Mouse (Mus musculus) heart, embryonic 11.5 days (tissue): ENCODE results near the gene Inpp4a. TPM values are rescaled to one million over a fixed set of nuclear protein-coding genes. Genes with fewer than 3 reads are reported as not detected.

Source experiments
- ATAC-seq: fragments of 200-750 bp; cut with Nextera tagmentation; replicated peaks from 2 replicates; pipeline ENCODE4 v1.8.0; 2017; ENCODE audit warnings: moderate library complexity; ENCODE audit not compliant: insufficient number of reproducible peaks, low FRiP score, low TSS enrichment
- H3K27ac ChIP-seq: fragments of 300-500 bp; sonication (generic); 2 replicates; pipeline ENCODE4 v1.5.1; 2014; ENCODE audit warnings: mild to moderate bottlenecking, low read depth, low read length
- H3K27me3 ChIP-seq: fragments of 300-500 bp; sonication (generic); 2 replicates; pipeline ENCODE4 v1.6.1; 2014; ENCODE audit warnings: mild to moderate bottlenecking, low read length, mixed read lengths; ENCODE audit not compliant: control insufficient read depth, insufficient read depth
- H3K36me3 ChIP-seq: fragments of 300-500 bp; sonication (generic); 2 replicates; pipeline ENCODE4 v1.6.1; 2014; ENCODE audit warnings: mild to moderate bottlenecking, low read length, moderate library complexity, mixed read lengths; ENCODE audit not compliant: control insufficient read depth, insufficient read depth
- H3K4me1 ChIP-seq: fragments of 300-500 bp; sonication (generic); 2 replicates; pipeline ENCODE4 v1.6.1; 2014; ENCODE audit warnings: low read length; ENCODE audit not compliant: control insufficient read depth, insufficient read depth
- H3K4me2 ChIP-seq: fragments of 300-500 bp; sonication (generic); 2 replicates; pipeline ENCODE4 v1.6.1; 2014; ENCODE audit warnings: mild to moderate bottlenecking, moderate library complexity
- H3K4me3 ChIP-seq: fragments of 300-500 bp; sonication (generic); 2 replicates; pipeline ENCODE4 v1.5.1; 2014; ENCODE audit warnings: low read depth, low read length
- H3K9ac ChIP-seq: fragments of 300-500 bp; sonication (generic); 2 replicates; pipeline ENCODE4 v1.6.1; 2014; ENCODE audit warnings: mild to moderate bottlenecking, low read depth, low read length, moderate library complexity
- H3K9me3 ChIP-seq: fragments of 300-500 bp; sonication (generic); replicated peaks from 2 replicates; pipeline ENCODE4 v1.6.1; 2016; ENCODE audit warnings: low read length; ENCODE audit not compliant: control insufficient read depth
- WGBS: fragments of 180-500 bp; shearing (Covaris S2); extraction: QIAGEN DNeasy Blood & Tissue Kit; methylation state at CpG from one replicate; pipeline ENCODE4 v1.1.7; 2014; ENCODE audit not compliant: insufficient replicate concordance; 5-methylcytosine and 5-hydroxymethylcytosine counted together
- polyA plus RNA-seq: library from polyadenylated mRNA; unstranded; fragments of >200 nt; fragmentation: Nextera tagmentation; extraction: Ambion mirVana; gene quantifications from 2 replicates; pipeline ENCODE4 v1.2.1, GENCODE M21; 2014

The Inpp4a gene
- polyA plus RNA-seq = 12.7 and 13.3 TPM in 2 replicates

DNA sequence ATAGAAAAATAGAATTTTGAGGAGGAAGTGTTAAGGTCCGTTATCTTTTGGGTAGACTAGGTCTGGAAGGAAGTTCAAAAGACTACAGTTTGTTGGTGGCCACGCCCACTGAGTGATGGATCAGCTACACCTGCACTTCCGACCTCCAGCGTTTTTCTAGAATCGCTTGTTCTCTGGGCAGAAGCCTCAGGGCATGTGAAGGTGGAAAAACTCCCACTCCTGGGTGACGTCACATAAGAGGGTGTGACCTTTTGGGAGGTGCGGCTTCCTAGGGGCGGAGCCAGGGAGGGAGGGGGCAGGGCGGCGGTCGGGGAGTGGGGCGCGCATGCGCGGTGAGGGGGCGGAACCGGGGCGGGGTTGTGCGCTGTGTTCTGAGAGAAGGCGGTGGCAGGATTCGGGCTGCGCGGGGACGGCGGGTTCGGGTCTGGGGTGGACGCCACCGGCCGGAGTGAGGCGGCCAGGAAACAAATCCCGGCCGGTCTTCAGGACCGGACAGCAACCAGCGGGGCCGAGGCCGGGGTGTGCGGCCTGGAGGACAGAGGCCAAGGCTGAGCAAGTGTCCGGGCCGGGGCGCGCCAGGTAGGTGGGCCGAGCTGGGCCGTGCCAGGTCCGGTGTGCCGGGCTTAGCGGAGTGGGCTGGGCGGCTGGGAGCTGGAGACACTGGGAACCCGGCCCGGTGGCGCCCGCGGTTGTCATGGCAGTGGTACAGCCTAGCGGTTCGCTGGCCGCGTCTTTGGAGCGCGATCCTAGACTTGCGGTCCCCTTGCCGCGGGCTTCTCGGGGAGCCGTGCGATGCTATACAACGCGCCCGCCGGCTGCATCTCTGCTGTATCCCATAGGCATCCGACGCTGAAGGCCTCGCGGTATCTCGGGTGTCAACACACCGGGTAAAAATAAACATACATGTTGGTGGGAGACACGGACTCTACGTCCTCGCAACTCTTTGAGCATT, at the start of gene Inpp4a:
Inpp4a (plus strand) TSS at position 326 of the 952 bp plus-strand sequence.
- under 1% methylated on average over 72 of the region's 77 CpGs for WGBS
- Histone ChIP-seq H3K4me1 (peaks cover 10% of the 10 kb centered on the region), H3K36me3 (no peaks in the 10 kb centered on the region), H3K9ac (peak within 1 kb of the TSS; percentile 84), H3K4me2 (peak within 1 kb of the TSS; percentile 83), H3K27me3 (no peaks in the 10 kb centered on the region), H3K4me3 (peak within 1 kb of the TSS; percentile 96), H3K27ac (no peak within 1 kb of the TSS; the same call in 1 of the 2 replicates), H3K9me3 (no peaks in the 10 kb centered on the region)
- peak; percentile 92 for ATAC-seq

DNA sequence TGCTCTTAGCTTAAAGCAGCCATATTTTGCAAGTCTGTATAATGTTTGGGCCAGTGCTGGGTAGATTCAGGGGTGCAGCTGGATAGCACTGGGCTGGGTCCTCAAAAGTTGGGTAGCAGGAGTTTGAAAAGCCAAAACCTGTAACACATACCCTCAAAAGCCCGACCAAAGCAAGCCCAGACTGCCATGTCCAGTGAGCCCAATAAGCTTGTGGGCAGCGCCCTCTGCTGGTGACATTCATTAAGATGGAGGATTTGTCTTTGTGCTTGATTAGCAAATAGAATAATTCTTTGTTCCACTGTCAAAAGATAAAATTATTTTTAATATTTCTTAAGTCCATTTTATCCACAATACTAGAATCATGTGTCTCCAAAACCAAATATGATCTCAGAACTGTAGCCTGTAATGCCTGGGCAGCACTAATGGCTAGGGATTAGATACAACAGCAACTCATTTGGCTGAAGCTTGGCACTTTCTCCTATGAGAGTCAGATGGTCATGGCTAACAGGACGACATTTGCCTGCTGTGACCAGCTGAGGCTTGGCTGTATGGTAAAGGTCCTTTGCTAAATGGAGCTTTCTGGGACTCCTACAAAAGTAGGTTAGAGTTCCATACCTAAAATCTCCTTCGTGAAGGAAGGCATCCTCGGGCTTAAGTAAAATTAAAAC, 48.9 kb upstream of the Inpp4a start:
- 39% methylated on average over 5 of the region's 5 CpGs for WGBS
- Histone ChIP-seq H3K36me3 (no peaks in the 10 kb centered on the region), H3K27ac (no peak overlapping the region), H3K9me3 (no peaks in the 10 kb centered on the region), H3K4me1 (no peaks in the 10 kb centered on the region), H3K27me3 (no peaks in the 10 kb centered on the region), H3K4me2 (no peak overlapping the region), H3K9ac (no peak overlapping the region), H3K4me3 (no peak overlapping the region)
- ATAC-seq = no peak

DNA sequence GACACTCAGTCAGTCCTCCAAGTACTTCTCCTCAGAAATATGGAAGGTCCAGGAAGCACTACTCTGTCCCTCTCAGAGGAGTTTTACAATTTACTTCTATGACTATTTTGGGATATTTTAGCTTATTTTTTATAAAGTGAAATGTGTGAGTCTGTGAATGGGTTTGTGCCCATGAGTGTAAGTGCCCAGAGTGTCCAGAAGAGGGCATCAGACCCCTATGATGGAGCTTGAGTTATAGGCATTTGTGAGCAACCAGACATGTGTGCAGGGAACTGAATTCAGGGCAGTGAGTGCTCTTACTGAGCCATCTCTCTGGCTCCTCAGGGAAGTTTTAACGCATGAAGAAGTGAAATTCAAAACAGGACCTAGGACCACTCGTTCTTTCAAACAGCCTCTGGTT, 41.2 kb upstream of the Inpp4a start:
- ATAC-seq = no peak

DNA sequence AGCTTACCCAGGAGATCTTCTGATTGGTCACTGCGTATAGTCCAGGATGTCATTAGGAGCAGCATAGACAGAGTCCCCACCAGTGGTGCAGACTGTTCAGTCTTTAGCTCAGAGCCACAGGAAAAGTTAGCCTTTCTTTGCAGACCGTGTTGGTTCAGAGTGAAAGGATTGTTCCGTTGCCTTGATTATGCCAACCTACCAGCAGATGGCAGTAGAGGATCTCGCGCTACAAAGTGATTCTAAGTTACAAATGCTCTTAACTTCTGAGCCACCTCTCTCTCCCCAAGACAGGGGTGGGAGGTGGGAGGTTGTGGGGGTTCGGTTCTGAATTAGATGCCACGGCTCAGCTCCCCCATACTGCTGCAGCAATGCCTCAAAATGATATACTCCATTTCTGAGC, 27.2 kb upstream of the Inpp4a start:
- 8% methylated on average over 7 of the region's 7 CpGs for WGBS
- Histone ChIP-seq H3K27me3 (no peaks in the 10 kb centered on the region), H3K4me2 (no peak overlapping the region), H3K36me3 (no peaks in the 10 kb centered on the region), H3K27ac (no peak overlapping the region), H3K9ac (no peak overlapping the region), H3K4me1 (no peaks in the 10 kb centered on the region), H3K4me3 (no peak overlapping the region), H3K9me3 (no peaks in the 10 kb centered on the region)
- no peak for ATAC-seq

More for the DNA sequence above, 41.2 kb upstream of the Inpp4a start:
- Histone ChIP-seq H3K9me3 (no peaks in the 10 kb centered on the region), H3K36me3 (no peaks in the 10 kb centered on the region), H3K4me2 (no peak overlapping the region), H3K4me3 (no peak overlapping the region), H3K9ac (no peak overlapping the region), H3K4me1 (no peaks in the 10 kb centered on the region), H3K27me3 (no peaks in the 10 kb centered on the region), H3K27ac (no peak overlapping the region)
- WGBS = 87% methylated on average over 2 of the region's 2 CpGs

DNA sequence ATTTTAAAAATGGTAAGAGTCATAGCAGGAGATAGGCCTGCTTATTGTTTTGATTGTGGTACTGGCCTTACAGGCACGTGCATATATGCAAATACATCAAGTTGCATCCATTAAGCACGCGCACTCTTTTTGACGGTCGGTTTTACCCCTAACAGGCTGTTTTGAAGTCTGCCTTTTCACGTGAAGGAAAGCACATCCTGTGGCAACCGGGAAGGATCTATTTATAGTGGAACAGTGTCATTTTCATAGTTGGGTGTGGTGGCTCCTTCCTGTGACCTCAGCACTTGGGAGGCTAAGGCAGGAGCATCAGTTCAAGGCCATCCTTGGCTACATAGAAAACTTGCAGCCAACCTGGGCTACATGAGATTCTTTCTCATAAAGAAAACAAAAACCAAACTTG, 13.1 kb upstream of the Inpp4a start:
- Histone ChIP-seq H3K4me2 (no peak overlapping the region), H3K9ac (no peak overlapping the region), H3K27ac (no peak overlapping the region), H3K4me1 (no peaks in the 10 kb centered on the region), H3K9me3 (no peaks in the 10 kb centered on the region; the same call in 1 of the 2 replicates), H3K4me3 (no peak overlapping the region), H3K36me3 (no peaks in the 10 kb centered on the region), H3K27me3 (no peaks in the 10 kb centered on the region)
- WGBS = 75% methylated on average over 7 of the region's 7 CpGs
- no peak for ATAC-seq

DNA sequence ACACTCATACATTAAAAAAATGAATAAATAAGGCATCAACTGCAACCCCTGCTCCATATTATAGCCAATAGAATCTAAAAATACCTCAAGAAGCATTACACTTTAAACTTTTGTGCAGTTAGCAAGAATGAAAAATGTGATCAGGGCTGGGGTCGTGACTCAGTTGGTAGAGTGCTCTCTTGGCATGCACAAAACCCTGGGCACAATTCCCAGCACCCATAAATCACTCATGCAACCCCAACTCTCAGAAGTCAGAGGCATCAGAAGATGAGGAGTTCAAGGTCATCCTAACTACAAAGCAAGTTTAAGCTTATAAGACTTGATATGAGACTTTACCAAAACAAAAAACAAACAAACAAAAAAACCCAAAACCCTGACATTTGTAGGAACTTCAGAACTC, 11.9 kb upstream of the Inpp4a start:
- no peak for ATAC-seq
- no peak overlapping the region for H3K4me2 ChIP-seq
- no peak overlapping the region for H3K4me3 ChIP-seq
- no peak overlapping the region for H3K9ac ChIP-seq
- no peaks in the 10 kb centered on the region for H3K4me1 ChIP-seq
- H3K27me3 ChIP-seq = no peaks in the 10 kb centered on the region
- H3K9me3 ChIP-seq = no peaks in the 10 kb centered on the region; the same call in 1 of the 2 replicates
- H3K27ac ChIP-seq = no peak overlapping the region
- WGBS = 73% methylated on average over 1 of the region's 1 CpGs
- H3K36me3 ChIP-seq = no peaks in the 10 kb centered on the region

DNA sequence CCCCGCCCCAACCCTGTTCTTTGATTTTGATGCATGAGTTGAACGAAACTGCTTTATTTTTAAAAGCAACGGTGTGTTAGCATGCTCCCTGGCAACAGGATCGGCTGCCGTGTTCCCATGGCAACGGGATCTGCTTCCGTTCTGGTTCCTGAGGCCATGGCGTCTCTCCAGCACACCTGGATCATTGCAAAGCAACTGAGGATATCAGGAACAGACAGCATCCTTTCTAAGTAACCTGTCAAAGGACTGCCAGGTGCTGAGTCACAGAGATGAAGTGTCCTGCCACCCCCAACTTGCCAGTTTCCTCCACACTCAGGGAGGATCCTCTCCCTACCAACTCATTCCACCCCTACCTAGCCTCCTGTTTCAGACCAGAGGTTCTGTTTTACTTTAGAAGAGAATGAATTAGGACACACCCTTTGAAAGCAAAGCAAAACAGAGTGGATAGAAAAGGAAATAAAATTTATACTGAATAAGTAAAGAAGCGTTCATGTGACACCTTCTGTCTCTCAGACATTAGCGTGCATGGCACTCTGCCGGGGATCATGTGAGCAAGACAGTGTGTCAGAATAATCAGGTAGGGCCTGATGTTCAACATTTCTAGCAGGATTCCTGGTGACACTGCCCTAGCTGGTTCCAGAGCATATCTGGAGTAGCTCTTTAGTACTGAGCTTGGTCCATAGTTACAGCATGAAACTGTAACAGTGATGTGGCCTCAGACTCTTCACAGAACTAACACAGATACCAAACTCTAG, 11.3 kb upstream of the Inpp4a start:
- ATAC-seq = no peak
- no peaks in the 10 kb centered on the region; the same call in 1 of the 2 replicates for H3K9me3 ChIP-seq
- WGBS = 77% methylated on average over 11 of the region's 11 CpGs

DNA sequence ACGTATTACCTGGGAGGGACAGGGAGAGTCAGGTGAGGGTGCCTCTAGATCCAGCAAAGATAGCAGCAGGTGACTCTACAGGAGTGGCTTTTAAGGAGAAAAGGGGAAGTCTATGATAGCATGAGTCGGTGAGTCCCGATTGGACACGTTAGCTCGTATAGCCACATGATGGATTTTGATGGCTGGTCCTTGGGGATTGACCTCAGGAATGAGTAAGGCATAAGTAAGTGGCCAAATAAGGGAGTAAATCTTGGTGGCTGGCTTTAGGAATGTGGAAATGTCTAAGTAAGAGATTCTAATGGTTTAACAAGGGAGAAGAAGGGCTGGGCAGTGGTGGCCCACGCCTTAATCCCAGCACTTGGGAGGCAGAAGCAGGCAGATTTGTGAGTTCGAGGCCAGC, 10.7 kb upstream of the Inpp4a start:
- no peak for ATAC-seq
- no peak overlapping the region for H3K4me3 ChIP-seq
- H3K27me3 ChIP-seq = no peaks in the 10 kb centered on the region
- no peak overlapping the region for H3K4me2 ChIP-seq
- 78% methylated on average over 7 of the region's 7 CpGs for WGBS
- H3K9me3 ChIP-seq = no peaks in the 10 kb centered on the region; the same call in 1 of the 2 replicates
- no peaks in the 10 kb centered on the region for H3K36me3 ChIP-seq
- no peaks in the 10 kb centered on the region for H3K4me1 ChIP-seq
- H3K27ac ChIP-seq = no peak overlapping the region
- H3K9ac ChIP-seq = no peak overlapping the region

More for the DNA sequence above, 11.3 kb upstream of the Inpp4a start:
- Histone ChIP-seq H3K4me3 (no peak overlapping the region), H3K36me3 (no peaks in the 10 kb centered on the region), H3K4me1 (no peaks in the 10 kb centered on the region), H3K9ac (no peak overlapping the region), H3K27me3 (no peaks in the 10 kb centered on the region), H3K27ac (no peak overlapping the region), H3K4me2 (no peak overlapping the region)
